Mouse (Mus musculus): Measurements from ENCODE around the gene Myrip. TPM values are rescaled to one million over a fixed set of nuclear protein-coding genes. Genes with fewer than 3 reads are reported as not detected.

Gene Myrip
- polyA plus RNA-seq, 1 experiment from 2014 or later: 0.30 TPM

GRCm38 (mm10) chr9:120351061-120351460 lies 49.7 kb downstream of the Myrip start:
- Histone ChIP-seq H3K27ac (ENCODE audit: low read length) (no peak overlapping the region), H3K27me3 (ENCODE audit: insufficient read depth, low read length) (no peaks in the 10 kb centered on the region), H3K9ac (replicated peaks; ENCODE audit: low read length) (no peak overlapping the region), H3K4me3 (ENCODE audit: low read length) (no peak overlapping the region), H3K9me3 (ENCODE audit: low read length) (peaks cover 4% of the 10 kb centered on the region; the same call in 1 of the 2 replicates), H3K4me1 (ENCODE audit: insufficient read depth, low read length) (peaks cover 7% of the 10 kb centered on the region; the same call in 1 of the 2 replicates), H3K4me2 (replicated peaks; ENCODE audit: low read depth, low read length) (no peak overlapping the region), H3K36me3 (ENCODE audit: insufficient read depth, low read length) (no peaks in the 10 kb centered on the region)
- WGBS: 20% methylated on average over 7 of the region's 7 CpGs
- ATAC-seq (ENCODE audit: low FRiP score, low TSS enrichment): no peak

- Histone ChIP-seq H3K27me3 (ENCODE audit: insufficient read depth, low read length) (no peaks in the 10 kb centered on the region), H3K4me1 (ENCODE audit: insufficient read depth, low read length) (peaks cover 7% of the 10 kb centered on the region; the same call in 1 of the 2 replicates), H3K4me2 (replicated peaks; ENCODE audit: low read depth, low read length) (no peak overlapping the region), H3K4me3 (ENCODE audit: low read length) (no peak overlapping the region), H3K9ac (replicated peaks; ENCODE audit: low read length) (no peak overlapping the region), H3K36me3 (ENCODE audit: insufficient read depth, low read length) (no peaks in the 10 kb centered on the region), H3K9me3 (ENCODE audit: low read length) (peaks cover 4% of the 10 kb centered on the region; the same call in 1 of the 2 replicates), H3K27ac (ENCODE audit: low read length) (no peak overlapping the region)
- WGBS: 66% methylated on average over 8 of the region's 8 CpGs
- no peak for ATAC-seq (ENCODE audit: low FRiP score, low TSS enrichment)
These were observed 50.2 kb downstream of the Myrip start for GRCm38 (mm10) chr9:120351474-120351873.

- H3K9ac ChIP-seq (replicated peaks; ENCODE audit: low read length): no peak overlapping the region
- WGBS: 81% methylated on average over 4 of the region's 4 CpGs
- no peaks in the 10 kb centered on the region for H3K27me3 ChIP-seq (ENCODE audit: insufficient read depth, low read length)
- H3K36me3 ChIP-seq (ENCODE audit: insufficient read depth, low read length): no peaks in the 10 kb centered on the region
- no peak overlapping the region for H3K4me2 ChIP-seq (replicated peaks; ENCODE audit: low read depth, low read length)
- ATAC-seq (ENCODE audit: low FRiP score, low TSS enrichment): no peak
- peaks cover 4% of the 10 kb centered on the region; the same call in 1 of the 2 replicates for H3K9me3 ChIP-seq (ENCODE audit: low read length)
- H3K4me1 ChIP-seq (ENCODE audit: insufficient read depth, low read length): peaks cover 7% of the 10 kb centered on the region; the same call in 1 of the 2 replicates
- no peak overlapping the region for H3K4me3 ChIP-seq (ENCODE audit: low read length)
- H3K27ac ChIP-seq (ENCODE audit: low read length): no peak overlapping the region
These were observed 51.7 kb downstream of the Myrip start for GRCm38 (mm10) chr9:120353036-120353435.

- no peak for ATAC-seq (ENCODE audit: low FRiP score, low TSS enrichment)
- 73% methylated on average over 3 of the region's 3 CpGs for WGBS
- Histone ChIP-seq H3K9me3 (ENCODE audit: low read length) (peaks cover 4% of the 10 kb centered on the region; the same call in 1 of the 2 replicates), H3K27ac (ENCODE audit: low read length) (no peak overlapping the region), H3K4me2 (replicated peaks; ENCODE audit: low read depth, low read length) (no peak overlapping the region), H3K4me1 (ENCODE audit: insufficient read depth, low read length) (peaks cover 7% of the 10 kb centered on the region; the same call in 1 of the 2 replicates), H3K4me3 (ENCODE audit: low read length) (no peak overlapping the region), H3K27me3 (ENCODE audit: insufficient read depth, low read length) (no peaks in the 10 kb centered on the region), H3K36me3 (ENCODE audit: insufficient read depth, low read length) (no peaks in the 10 kb centered on the region), H3K9ac (replicated peaks; ENCODE audit: low read length) (no peak overlapping the region)
These were observed 52.7 kb downstream of the Myrip start for GRCm38 (mm10) chr9:120353967-120354366.

- no peak overlapping the region for H3K9ac ChIP-seq (replicated peaks; ENCODE audit: low read length)
- 86% methylated on average over 12 of the region's 12 CpGs for WGBS
- no peak overlapping the region for H3K4me3 ChIP-seq (ENCODE audit: low read length)
- H3K27ac ChIP-seq (ENCODE audit: low read length): no peak overlapping the region
- H3K27me3 ChIP-seq (ENCODE audit: insufficient read depth, low read length): no peaks in the 10 kb centered on the region
- no peaks in the 10 kb centered on the region for H3K36me3 ChIP-seq (ENCODE audit: insufficient read depth, low read length)
- peaks cover 4% of the 10 kb centered on the region; the same call in 1 of the 2 replicates for H3K9me3 ChIP-seq (ENCODE audit: low read length)
- peaks cover 7% of the 10 kb centered on the region; the same call in 1 of the 2 replicates for H3K4me1 ChIP-seq (ENCODE audit: insufficient read depth, low read length)
- H3K4me2 ChIP-seq (replicated peaks; ENCODE audit: low read depth, low read length): no peak overlapping the region
- no peak for ATAC-seq (ENCODE audit: low FRiP score, low TSS enrichment)
These were observed 53.4 kb downstream of the Myrip start for GRCm38 (mm10) chr9:120354550-120355345.

- no peaks in the 10 kb centered on the region for H3K36me3 ChIP-seq (ENCODE audit: insufficient read depth, low read length)
- H3K27me3 ChIP-seq (ENCODE audit: insufficient read depth, low read length): no peaks in the 10 kb centered on the region
- peaks cover 5% of the 10 kb centered on the region; the same call in 1 of the 2 replicates for H3K4me1 ChIP-seq (ENCODE audit: insufficient read depth, low read length)
- peaks cover 4% of the 10 kb centered on the region; the same call in 1 of the 2 replicates for H3K9me3 ChIP-seq (ENCODE audit: low read length)
- 40% methylated on average over 6 of the region's 6 CpGs for WGBS
- no peak overlapping the region for H3K4me2 ChIP-seq (replicated peaks; ENCODE audit: low read depth, low read length)
- ATAC-seq (ENCODE audit: low FRiP score, low TSS enrichment): no peak
- no peak overlapping the region for H3K4me3 ChIP-seq (ENCODE audit: low read length)
- no peak overlapping the region for H3K27ac ChIP-seq (ENCODE audit: low read length)
- no peak overlapping the region for H3K9ac ChIP-seq (replicated peaks; ENCODE audit: low read length)
These were observed 55.2 kb downstream of the Myrip start for GRCm38 (mm10) chr9:120356490-120356889.

- H3K4me2 ChIP-seq (replicated peaks; ENCODE audit: low read depth, low read length): no peak overlapping the region
- no peak overlapping the region for H3K9ac ChIP-seq (replicated peaks; ENCODE audit: low read length)
- H3K36me3 ChIP-seq (ENCODE audit: insufficient read depth, low read length): no peaks in the 10 kb centered on the region
- ATAC-seq (ENCODE audit: low FRiP score, low TSS enrichment): no peak
- peaks cover 5% of the 10 kb centered on the region; the same call in 1 of the 2 replicates for H3K4me1 ChIP-seq (ENCODE audit: insufficient read depth, low read length)
- peaks cover 4% of the 10 kb centered on the region; the same call in 1 of the 2 replicates for H3K9me3 ChIP-seq (ENCODE audit: low read length)
- H3K4me3 ChIP-seq (ENCODE audit: low read length): no peak overlapping the region
- WGBS: 77% methylated on average over 6 of the region's 6 CpGs
- no peak overlapping the region for H3K27ac ChIP-seq (ENCODE audit: low read length)
- no peaks in the 10 kb centered on the region for H3K27me3 ChIP-seq (ENCODE audit: insufficient read depth, low read length)
These were observed 56.7 kb downstream of the Myrip start for GRCm38 (mm10) chr9:120358060-120358459.

GRCm38 (mm10) chr9:120360397-120361177 lies 59.3 kb downstream of the Myrip start:
- no peaks in the 10 kb centered on the region for H3K36me3 ChIP-seq (ENCODE audit: insufficient read depth, low read length)
- H3K4me2 ChIP-seq (replicated peaks; ENCODE audit: low read depth, low read length): no peak overlapping the region
- no peaks in the 10 kb centered on the region for H3K9me3 ChIP-seq (ENCODE audit: low read length)
- H3K27ac ChIP-seq (ENCODE audit: low read length): peak overlapping the region; percentile 27; the same call in 1 of the 2 replicates
- peaks cover 5% of the 10 kb centered on the region; the same call in 1 of the 2 replicates for H3K4me1 ChIP-seq (ENCODE audit: insufficient read depth, low read length)
- ATAC-seq (ENCODE audit: low FRiP score, low TSS enrichment): 0 out of 2 replicates have a peak, but pooled peaks have one; percentile 27
- H3K9ac ChIP-seq (replicated peaks; ENCODE audit: low read length): no peak overlapping the region
- no peaks in the 10 kb centered on the region for H3K27me3 ChIP-seq (ENCODE audit: insufficient read depth, low read length)
- no peak overlapping the region for H3K4me3 ChIP-seq (ENCODE audit: low read length)
- 36% methylated on average over 14 of the region's 14 CpGs for WGBS

GRCm38 (mm10) chr9:120361656-120362055 lies 60.3 kb downstream of the Myrip start:
- WGBS: 86% methylated on average over 6 of the region's 6 CpGs

More at GRCm38 (mm10) chr9:120361656-120362055, 60.3 kb downstream of the Myrip start:
- Histone ChIP-seq H3K27ac (ENCODE audit: low read length) (no peak overlapping the region), H3K9ac (replicated peaks; ENCODE audit: low read length) (no peak overlapping the region), H3K36me3 (ENCODE audit: insufficient read depth, low read length) (no peaks in the 10 kb centered on the region), H3K27me3 (ENCODE audit: insufficient read depth, low read length) (no peaks in the 10 kb centered on the region), H3K4me3 (ENCODE audit: low read length) (no peak overlapping the region), H3K9me3 (ENCODE audit: low read length) (no peaks in the 10 kb centered on the region), H3K4me2 (replicated peaks; ENCODE audit: low read depth, low read length) (no peak overlapping the region), H3K4me1 (ENCODE audit: insufficient read depth, low read length) (peaks cover 5% of the 10 kb centered on the region; the same call in 1 of the 2 replicates)
- ATAC-seq (ENCODE audit: low FRiP score, low TSS enrichment): no peak
